Mouse (Mus musculus) thymus, adult 2 months (tissue): ENCODE data around the gene Ankrd13b. TPM values are rescaled to one million over a fixed set of nuclear protein-coding genes. Genes with fewer than 3 reads are reported as not detected.

Experiments used
- DNase-seq: peaks from one replicate; pipeline ENCODE4 v3.0.0; 2021
- H3K27ac ChIP-seq: fragments of 200-500 bp; 2 replicates; pipeline ENCODE4 v1.5.1; 2012; ENCODE audit warnings: low read length, control low read depth; ENCODE audit not compliant: control insufficient read depth, insufficient read depth
- H3K27me3 ChIP-seq: fragments of 200-500 bp; 2 replicates; pipeline ENCODE4 v1.6.1; 2012; ENCODE audit warnings: mild to moderate bottlenecking, low read length, moderate library complexity, mixed read lengths; ENCODE audit not compliant: control insufficient read depth, insufficient read depth
- H3K36me3 ChIP-seq: fragments of 200-500 bp; 2 replicates; pipeline ENCODE4 v1.6.1; 2012; ENCODE audit warnings: mild to moderate bottlenecking, low read length, moderate library complexity; ENCODE audit not compliant: control insufficient read depth, insufficient read depth
- H3K4me1 ChIP-seq: fragments of 200-500 bp; replicated peaks from 2 replicates; pipeline ENCODE4 v1.6.1; 2012; ENCODE audit warnings: low read length; ENCODE audit not compliant: control insufficient read depth, insufficient read depth
- H3K4me3 ChIP-seq: fragments of 200-500 bp; 2 replicates; pipeline ENCODE4 v1.5.1; 2012; ENCODE audit warnings: mild to moderate bottlenecking, low read length, control low read depth, moderate library complexity; ENCODE audit not compliant: control insufficient read depth, insufficient read depth
- CTCF ChIP-seq: fragments of 200-500 bp; IDR thresholded peaks from 2 replicates; pipeline ENCODE4 v1.5.1; 2012; ENCODE audit warnings: mild to moderate bottlenecking, control low read depth, low read length, moderate library complexity, borderline replicate concordance; ENCODE audit not compliant: control insufficient read depth, poor library complexity, insufficient read depth; ENCODE audit errors: extremely low read depth
- POLR2A ChIP-seq: fragments of 200-500 bp; IDR thresholded peaks from 2 replicates; pipeline ENCODE4 v1.6.1; 2012; ENCODE audit warnings: mild to moderate bottlenecking, low read length, control low read depth, moderate library complexity; ENCODE audit not compliant: control insufficient read depth, poor library complexity, insufficient read depth; ENCODE audit errors: extremely low read depth
- whole genome bisulfite sequencing: fragments of 180-500 bp; shearing (Covaris S2); methylation state at CpG from one replicate; pipeline ENCODE4 v1.1.7; 2018; 5-methylcytosine and 5-hydroxymethylcytosine counted together
- polyA plus RNA-seq: library from polyadenylated mRNA; depleted of rRNA; stranded (reverse); fragments of >200 nt; gene quantifications from 2 replicates; pipeline ENCODE4 v1.2.3, GENCODE M21; 2012

Gene Ankrd13b
- polyA plus RNA-seq, 1 experiment = 47.4 TPM

GRCm38 (mm10) chr11:77520601-77521529 is 31.4 kb upstream of the Ankrd13b start:
- no peaks in the 10 kb centered on the region for H3K27me3 ChIP-seq
- H3K4me3 ChIP-seq = no peak overlapping the region
- H3K4me1 ChIP-seq = peaks cover 53% of the 10 kb centered on the region
- TF ChIP-seq CTCF (no peak), POLR2A (no peak)
- H3K36me3 ChIP-seq = no peaks in the 10 kb centered on the region
- WGBS = 15% methylated on average over 5 of the region's 5 CpGs
- DNase-seq = peak; percentile 71
- H3K27ac ChIP-seq = peak overlapping the region; percentile 95

- H3K27ac ChIP-seq = peak within 1 kb of the TSS; percentile 95
- DNase-seq = peak; percentile 81
- under 1% methylated on average over 5 of the region's 5 CpGs for WGBS
These were observed 29.6 kb upstream of the Ankrd13b start, which contains the start of gene Gm10392 for GRCm38 (mm10) chr11:77519043-77519442. Gm10392 (minus strand) TSS chr11:77519198.

GRCm38 (mm10) chr11:77518051-77518798 is 28.7 kb upstream of the Ankrd13b start:
- Histone ChIP-seq H3K4me1 (peaks cover 72% of the 10 kb centered on the region), H3K36me3 (no peaks in the 10 kb centered on the region), H3K27ac (peak overlapping the region; percentile 95), H3K27me3 (no peaks in the 10 kb centered on the region), H3K4me3 (peak overlapping the region; percentile 47)
- TF ChIP-seq POLR2A (no peak), CTCF (no peak)
- 17% methylated on average over 27 of the region's 27 CpGs for WGBS
- no peak for DNase-seq

More at GRCm38 (mm10) chr11:77519043-77519442, 29.6 kb upstream of the Ankrd13b start, which contains the start of gene Gm10392:
- H3K4me1 ChIP-seq = peaks cover 65% of the 10 kb centered on the region
- H3K36me3 ChIP-seq = no peaks in the 10 kb centered on the region
- no peaks in the 10 kb centered on the region for H3K27me3 ChIP-seq
- TF ChIP-seq CTCF (no peak), POLR2A (peak; percentile 52; the same call in 1 of the 2 replicates)
- peak within 1 kb of the TSS; percentile 47 for H3K4me3 ChIP-seq

GRCm38 (mm10) chr11:77516553-77517425 is 27.3 kb upstream of the Ankrd13b start:
- no peak overlapping the region for H3K27ac ChIP-seq
- no peaks in the 10 kb centered on the region for H3K36me3 ChIP-seq
- no peaks in the 10 kb centered on the region for H3K27me3 ChIP-seq
- 77% methylated on average over 5 of the region's 5 CpGs for WGBS
- no peak for TF ChIP-seq CTCF
- no peak for TF ChIP-seq POLR2A
- no peak for DNase-seq
- no peak overlapping the region for H3K4me3 ChIP-seq
- H3K4me1 ChIP-seq = peaks cover 73% of the 10 kb centered on the region

GRCm38 (mm10) chr11:77515637-77516552 is 26.4 kb upstream of the Ankrd13b start, which contains the start of gene Trp53i13:
Trp53i13 (minus strand) TSS chr11:77515980.
- DNase-seq = no peak
- peaks cover 68% of the 10 kb centered on the region for H3K4me1 ChIP-seq
- H3K36me3 ChIP-seq = no peaks in the 10 kb centered on the region
- H3K27me3 ChIP-seq = no peaks in the 10 kb centered on the region
- H3K4me3 ChIP-seq = peak within 1 kb of the TSS; percentile 50
- 6% methylated on average over 39 of the region's 39 CpGs for WGBS
- H3K27ac ChIP-seq = no peak within 1 kb of the TSS
- TF ChIP-seq CTCF (no peak), POLR2A (no peak)
